Mouse (Mus musculus) retina, embryonic 14.5 days (tissue): Measurements from ENCODE around the gene Rassf1.

Experiments used
- DNase-seq: peaks from one replicate; pipeline ENCODE4 v3.0.0-alpha.2; 2015; ENCODE audit warnings: low spot score

Gene Rassf1

DNA sequence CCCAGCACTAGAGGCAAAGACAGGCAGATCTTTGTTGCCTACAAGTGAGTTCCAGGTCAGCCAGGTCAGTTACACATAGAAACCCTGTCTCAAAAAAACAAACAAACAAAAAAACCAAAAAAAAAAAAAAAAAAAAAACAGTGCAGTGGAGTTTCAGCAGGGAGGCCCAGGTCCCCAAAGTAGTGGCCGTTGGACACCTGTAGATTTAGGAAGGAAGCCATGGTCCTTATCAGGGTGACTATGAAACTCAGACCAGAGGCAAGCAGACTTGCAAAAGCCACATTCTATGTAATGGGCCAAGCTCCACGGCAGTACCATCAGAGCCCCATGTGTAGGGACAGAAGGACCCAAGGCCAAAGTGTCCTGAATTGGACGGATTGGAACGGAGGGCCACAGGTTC is 30.2 kb downstream of the Rassf1 start:
- DNase-seq = no peak

- no peak for DNase-seq
Measured at GRCm38 (mm10) chr9:107582509-107583062, 31.2 kb downstream of the Rassf1 start.

DNA sequence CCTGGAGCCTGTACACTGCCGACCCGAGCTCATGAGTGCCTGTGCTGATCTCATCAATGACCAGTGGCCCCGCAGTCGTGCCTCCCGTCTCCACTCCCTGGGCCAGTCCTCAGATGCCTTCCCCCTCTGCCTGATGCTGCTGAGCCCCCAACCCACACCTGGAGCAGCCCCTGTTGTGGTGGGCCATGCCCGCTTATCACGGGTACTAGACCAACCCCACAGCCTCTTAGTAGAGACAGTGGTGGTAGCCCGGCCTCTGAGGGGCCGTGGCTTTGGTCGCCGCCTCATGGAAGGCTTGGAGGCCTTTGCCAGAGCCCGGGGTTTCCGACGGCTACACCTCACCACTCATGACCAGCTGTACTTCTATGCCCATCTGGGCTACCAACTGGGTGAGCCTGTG is 31.8 kb downstream of the Rassf1 start:
- no peak for DNase-seq

DNA sequence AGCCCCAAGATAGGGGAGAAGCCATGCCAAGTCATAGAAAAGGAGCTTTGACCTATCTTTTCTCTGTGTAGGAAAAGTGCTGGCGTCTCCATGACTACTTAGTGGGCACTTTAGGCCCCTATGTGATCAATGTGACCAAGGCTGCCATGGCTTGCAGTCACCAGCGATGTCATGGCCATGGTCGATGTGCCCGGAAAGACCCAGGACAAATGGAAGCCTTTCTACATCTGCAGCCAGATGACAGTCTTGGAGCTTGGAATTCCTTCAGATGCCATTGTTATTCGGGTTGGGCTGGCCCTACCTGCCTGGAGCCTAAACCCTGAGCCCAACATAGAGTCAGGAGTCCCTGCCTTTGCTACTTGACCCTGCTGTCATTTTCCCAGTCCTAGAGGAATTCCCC is 35.1 kb downstream of the Rassf1 start:
- no peak for DNase-seq

- peak; percentile 98 for DNase-seq
Measured at GRCm38 (mm10) chr9:107586974-107587832, 35.8 kb downstream of the Rassf1 start, which contains the start of gene Ifrd2. Ifrd2 (plus strand) TSS chr9:107587642.

GRCm38 (mm10) chr9:107587833-107588639 is 36.7 kb downstream of the Rassf1 start:
- peak; percentile 62 for DNase-seq

DNA sequence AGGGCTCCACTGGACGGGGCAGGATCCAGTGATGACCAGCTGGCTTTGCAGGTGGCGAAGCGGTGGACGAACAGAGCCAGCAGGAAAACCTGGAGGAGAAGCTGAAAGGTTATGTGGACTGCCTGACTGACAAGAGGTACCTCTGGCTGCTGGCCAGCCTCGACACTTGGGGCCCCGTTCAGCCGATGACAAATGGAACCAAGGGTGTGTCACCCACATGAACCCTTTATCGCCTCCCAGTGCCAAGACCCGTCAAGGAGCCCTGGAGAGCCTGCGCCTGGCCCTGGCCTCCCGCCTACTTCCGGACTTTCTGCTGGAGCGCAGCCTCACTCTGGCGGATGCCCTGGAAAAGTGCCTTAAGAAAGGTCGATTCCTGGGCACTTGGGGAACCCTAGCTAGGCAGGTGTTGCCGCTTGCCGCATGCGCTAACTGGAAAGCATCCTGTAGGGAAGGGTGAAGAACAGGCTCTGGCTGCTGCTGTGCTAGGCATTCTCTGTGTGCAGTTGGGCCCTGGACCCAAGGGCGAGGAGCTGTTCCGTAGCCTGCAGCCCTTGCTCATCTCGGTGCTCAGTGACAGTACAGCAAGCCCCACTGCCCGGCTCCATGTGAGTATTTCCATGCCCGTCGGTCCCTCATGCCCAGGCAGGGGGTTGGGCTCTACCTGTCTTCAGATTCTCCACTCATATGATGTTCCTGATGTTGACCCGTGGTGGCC is 38.9 kb downstream of the Rassf1 start:
- DNase-seq = no peak

DNA sequence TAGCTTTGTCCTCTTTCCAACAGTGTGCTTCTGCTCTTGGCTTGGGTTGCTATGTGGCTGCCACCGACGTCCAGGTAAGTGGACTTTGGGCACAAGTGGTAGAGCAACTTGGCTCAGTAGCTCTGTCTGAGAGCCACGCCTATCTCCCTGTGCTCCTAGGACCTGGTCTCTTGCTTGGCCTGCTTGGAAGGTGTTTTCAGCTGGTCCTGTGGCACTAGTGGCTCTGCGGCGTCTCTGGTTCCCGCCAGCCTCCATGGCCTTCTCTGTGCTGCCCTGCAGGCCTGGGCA is 39.4 kb downstream of the Rassf1 start:
- DNase-seq = no peak

- DNase-seq = no peak
Measured at GRCm38 (mm10) chr9:107593101-107593976, 42.0 kb downstream of the Rassf1 start.

DNA sequence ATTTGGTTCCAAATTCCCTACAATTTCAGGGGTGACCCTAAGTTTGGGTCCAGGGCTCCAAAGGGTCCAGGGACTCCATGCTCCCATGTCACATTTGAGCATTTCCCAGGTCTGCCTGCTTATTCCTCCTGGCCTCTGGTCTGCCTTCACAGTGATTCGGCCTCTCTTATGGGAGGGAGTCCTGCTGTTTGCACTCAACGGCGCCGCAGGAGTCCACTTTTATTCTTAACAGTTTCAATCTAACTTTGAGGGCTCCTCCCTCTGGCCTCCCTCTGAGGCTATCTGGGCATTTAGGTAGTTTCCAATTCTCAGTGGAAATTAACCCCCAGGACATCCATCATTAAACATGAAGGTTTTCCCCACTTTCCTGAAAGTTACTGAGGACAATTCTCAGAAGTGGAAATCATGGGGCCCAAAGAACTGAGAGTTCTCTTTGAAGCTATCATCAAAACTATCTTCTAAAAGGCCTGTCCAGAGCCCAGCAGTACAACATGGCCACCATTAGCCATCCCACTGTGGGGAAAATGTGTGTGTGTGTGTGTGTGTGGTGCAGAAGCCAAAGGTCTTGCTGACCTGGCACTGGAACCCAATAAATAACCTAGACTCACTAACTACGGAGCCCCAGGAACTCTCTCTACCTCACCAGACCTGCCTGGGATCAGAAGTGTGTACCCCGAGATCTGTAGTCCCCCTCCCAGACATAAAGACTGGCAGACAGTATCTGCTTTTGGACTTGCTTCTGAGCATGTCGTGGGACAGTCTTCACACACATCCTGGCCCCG is 43.1 kb downstream of the Rassf1 start:
- DNase-seq = no peak

- DNase-seq = no peak
Measured at GRCm38 (mm10) chr9:107596619-107597569, 45.5 kb downstream of the Rassf1 start.

- no peak for DNase-seq
Measured at GRCm38 (mm10) chr9:107598385-107598784, 47.0 kb downstream of the Rassf1 start.

GRCm38 (mm10) chr9:107599433-107599832 is 48.1 kb downstream of the Rassf1 start:
- DNase-seq = no peak

- peak; percentile 43 for DNase-seq
Measured at GRCm38 (mm10) chr9:107599842-107600241, 48.5 kb downstream of the Rassf1 start.

- no peak for DNase-seq
Measured at GRCm38 (mm10) chr9:107600745-107601144, 49.4 kb downstream of the Rassf1 start.

DNA sequence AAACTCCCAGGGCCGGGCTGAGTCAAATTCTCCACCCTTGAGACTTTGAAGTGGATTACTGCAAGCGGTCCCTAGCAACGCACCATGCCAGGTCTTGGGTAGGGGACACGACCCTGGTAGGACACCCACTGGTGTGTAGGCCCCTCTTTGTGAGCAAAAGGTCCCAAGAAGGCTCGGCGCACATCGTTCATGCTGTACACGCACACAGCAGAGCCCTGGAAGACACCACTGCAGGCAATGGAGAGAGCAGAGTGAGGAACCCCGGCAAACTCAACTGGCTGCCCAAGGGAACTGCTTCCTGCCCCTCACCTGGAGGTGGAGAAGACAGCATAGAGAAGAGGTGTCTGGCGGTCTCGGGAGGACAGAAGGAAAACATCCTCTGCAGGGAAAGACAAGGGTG is 49.9 kb downstream of the Rassf1 start:
- DNase-seq = no peak

DNA sequence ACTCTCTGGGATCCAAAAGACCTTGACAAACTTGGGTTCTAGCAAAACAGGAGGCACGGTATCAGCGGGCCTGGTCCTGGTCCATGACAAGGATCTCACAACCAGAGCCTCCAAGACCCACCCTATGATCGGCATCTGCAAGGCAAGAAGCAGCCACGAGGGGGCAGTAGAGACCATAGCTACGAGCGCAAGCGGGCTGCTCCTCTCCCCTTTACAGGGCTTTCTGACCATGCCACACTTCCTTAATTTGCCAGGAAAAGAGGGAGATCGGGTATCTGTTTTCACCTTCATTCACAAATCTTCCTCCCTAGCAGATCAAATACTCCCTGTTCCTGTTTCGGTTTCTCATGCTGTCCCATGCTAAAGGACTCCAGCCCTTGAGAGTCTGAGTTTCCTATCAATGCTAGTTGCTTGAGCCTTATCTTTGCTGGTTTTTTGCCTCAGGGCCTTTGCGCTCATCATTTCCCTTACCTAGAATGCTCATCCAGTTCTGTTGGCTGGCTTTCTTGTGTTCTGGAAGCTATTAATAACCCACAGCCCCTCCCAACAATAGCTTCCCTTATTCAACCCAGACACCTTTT is 50.8 kb downstream of the Rassf1 start:
- DNase-seq = peak; percentile 97

DNA sequence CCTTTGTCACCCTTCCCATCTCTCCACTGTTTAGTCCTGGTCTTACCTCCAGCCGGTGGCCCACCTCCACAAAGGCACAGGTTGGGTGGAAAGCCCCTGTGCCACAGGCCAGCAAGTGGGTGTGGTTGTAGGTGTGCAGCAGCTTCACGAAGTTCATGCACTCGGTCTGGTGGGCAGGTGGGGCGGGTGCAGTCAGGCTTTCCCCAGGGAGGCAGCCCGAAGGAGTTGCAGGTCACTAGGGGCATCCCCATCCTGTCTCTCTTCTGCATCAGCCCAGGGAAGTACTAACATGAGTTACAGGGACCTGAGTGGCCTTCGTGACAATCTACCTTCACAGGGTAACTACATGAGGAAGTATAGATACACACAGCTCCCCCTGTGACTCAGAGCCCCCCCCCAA is 51.9 kb downstream of the Rassf1 start:
- no peak for DNase-seq

- no peak for DNase-seq
Measured at GRCm38 (mm10) chr9:107605041-107605661, 53.8 kb downstream of the Rassf1 start.
